Mouse (Mus musculus): ENCODE measurements around the gene Il4i1.

DNA sequence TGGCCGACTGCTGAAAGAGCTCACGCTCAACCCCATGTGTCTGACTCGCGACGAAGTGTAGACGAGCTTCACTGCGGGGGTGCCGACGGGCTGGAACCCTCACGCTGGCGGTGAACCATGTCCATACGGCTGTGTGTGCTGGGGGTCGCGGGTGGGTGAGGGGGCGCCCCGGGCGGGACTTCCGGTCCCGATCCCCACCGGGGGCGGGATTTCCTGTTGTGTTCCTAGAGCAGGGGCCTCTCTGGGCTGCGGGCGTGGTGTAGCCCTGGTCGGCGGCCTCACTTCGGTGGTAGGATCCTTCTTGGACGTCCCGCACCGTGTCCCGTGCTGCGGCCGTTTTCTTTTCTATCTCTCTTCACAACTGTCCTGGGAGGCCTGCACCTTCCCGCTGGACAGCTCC is 34.0 kb downstream of the Il4i1 start:
- no peak for TF ChIP-seq CTCF (conservative IDR thresholded peaks at IDR 0.05; ENCODE audit: low read length)
- TF ChIP-seq POU5F1 (IDR thresholded peaks at IDR 0.05; ENCODE audit: borderline replicate concordance, low read length): no peak
- TF ChIP-seq NANOG (IDR thresholded peaks at IDR 0.05; ENCODE audit: borderline replicate concordance, low read length): no peak
